Mouse (Mus musculus) midbrain, embryonic 11.5 days (tissue): Measurements from ENCODE around the gene Dst. TPM values are rescaled to one million over a fixed set of nuclear protein-coding genes. Genes with fewer than 3 reads are reported as not detected.

Source experiments
- ATAC-seq: fragments of 200-750 bp; cut with Nextera tagmentation; 2 replicates; pipeline ENCODE4 v1.8.0; 2017; ENCODE audit warnings: moderate TSS enrichment, moderate library complexity; ENCODE audit not compliant: low FRiP score
- DNase-seq: peaks from one replicate; pipeline ENCODE4 v3.0.0; 2015; ENCODE audit warnings: low spot score; ENCODE audit errors: missing footprints
- H3K27ac ChIP-seq: fragments of 300-500 bp; sonication (generic); 2 replicates; pipeline ENCODE4 v1.5.1; 2014; ENCODE audit warnings: low read depth, low read length
- H3K27me3 ChIP-seq: fragments of 300-500 bp; sonication (generic); 2 replicates; pipeline ENCODE4 v1.6.1; 2014; ENCODE audit warnings: mild to moderate bottlenecking, low read length, moderate library complexity, mixed read lengths; ENCODE audit not compliant: control insufficient read depth, insufficient read depth
- H3K36me3 ChIP-seq: fragments of 300-500 bp; sonication (generic); 2 replicates; pipeline ENCODE4 v1.6.1; 2014; ENCODE audit warnings: mild to moderate bottlenecking, low read length, moderate library complexity, mixed read lengths; ENCODE audit not compliant: control insufficient read depth, insufficient read depth
- H3K4me1 ChIP-seq: fragments of 300-500 bp; sonication (generic); 2 replicates; pipeline ENCODE4 v1.6.1; 2014; ENCODE audit warnings: low read length; ENCODE audit not compliant: control insufficient read depth, insufficient read depth
- H3K4me2 ChIP-seq: fragments of 300-500 bp; sonication (generic); 2 replicates; pipeline ENCODE4 v1.6.1; 2014; ENCODE audit warnings: mild to moderate bottlenecking, moderate library complexity
- H3K4me3 ChIP-seq: fragments of 300-500 bp; sonication (generic); 2 replicates; pipeline ENCODE4 v1.5.1; 2014; ENCODE audit warnings: low read depth, low read length
- H3K9ac ChIP-seq: fragments of 300-500 bp; sonication (generic); 2 replicates; pipeline ENCODE4 v1.6.1; 2014; ENCODE audit warnings: low read length
- H3K9me3 ChIP-seq: fragments of 300-500 bp; sonication (generic); 2 replicates; pipeline ENCODE4 v1.6.1; 2016; ENCODE audit warnings: low read length; ENCODE audit not compliant: control insufficient read depth
- WGBS: fragments of 180-500 bp; shearing (Covaris S2); extraction: QIAGEN DNeasy Blood & Tissue Kit; methylation state at CpG from one replicate; pipeline ENCODE4 v1.1.7; 2014; 5-methylcytosine and 5-hydroxymethylcytosine counted together
- polyA plus RNA-seq: library from polyadenylated mRNA; unstranded; fragments of >200 nt; fragmentation: Nextera tagmentation; extraction: Ambion mirVana; gene quantifications from 2 replicates; pipeline ENCODE4 v1.2.1, GENCODE M21; 2014

Dst gene
- polyA plus RNA-seq, 1 experiment from 2014 or later, result 33.3 TPM

GRCm38 (mm10) chr1:34167151-34168057 is 259.4 kb downstream of the Dst start:
- Histone ChIP-seq H3K9me3 (no peaks in the 10 kb centered on the region), H3K27me3 (no peaks in the 10 kb centered on the region), H3K4me3 (no peak overlapping the region), H3K4me2 (no peak overlapping the region), H3K27ac (no peak overlapping the region), H3K9ac (no peak overlapping the region), H3K4me1 (no peaks in the 10 kb centered on the region), H3K36me3 (peaks cover 4% of the 10 kb centered on the region; the same call in 1 of the 2 replicates)
- no peak for DNase-seq
- 91% methylated on average over 19 of the region's 19 CpGs for WGBS
- ATAC-seq, result no peak

- WGBS, result 91% methylated on average over 12 of the region's 12 CpGs
- no peak overlapping the region for H3K27ac ChIP-seq
- no peak for DNase-seq
- no peak for ATAC-seq
- H3K4me3 ChIP-seq, result no peak overlapping the region
- no peak overlapping the region for H3K9ac ChIP-seq
- H3K27me3 ChIP-seq, result no peaks in the 10 kb centered on the region
- H3K9me3 ChIP-seq, result no peaks in the 10 kb centered on the region
- H3K4me1 ChIP-seq, result no peaks in the 10 kb centered on the region
- H3K36me3 ChIP-seq, result peaks cover 4% of the 10 kb centered on the region; the same call in 1 of the 2 replicates
- no peak overlapping the region for H3K4me2 ChIP-seq
These were observed 261.1 kb downstream of the Dst start for GRCm38 (mm10) chr1:34169086-34169485.

- peaks cover 16% of the 10 kb centered on the region; the same call in 1 of the 2 replicates for H3K36me3 ChIP-seq
- no peak for DNase-seq
- H3K9ac ChIP-seq, result no peak overlapping the region
- WGBS, result 97% methylated on average over 15 of the region's 15 CpGs
- no peak overlapping the region for H3K4me3 ChIP-seq
- no peaks in the 10 kb centered on the region for H3K4me1 ChIP-seq
- H3K27me3 ChIP-seq, result no peaks in the 10 kb centered on the region
- no peaks in the 10 kb centered on the region for H3K9me3 ChIP-seq
- H3K27ac ChIP-seq, result no peak overlapping the region
- no peak for ATAC-seq
- no peak overlapping the region for H3K4me2 ChIP-seq
These were observed 266.5 kb downstream of the Dst start for GRCm38 (mm10) chr1:34174517-34174916.

GRCm38 (mm10) chr1:34174961-34175360 is 266.9 kb downstream of the Dst start:
- H3K4me2 ChIP-seq, result no peak overlapping the region
- no peaks in the 10 kb centered on the region for H3K4me1 ChIP-seq
- no peak overlapping the region for H3K4me3 ChIP-seq
- DNase-seq (no peak), ATAC-seq (no peak)
- H3K9me3 ChIP-seq, result no peaks in the 10 kb centered on the region
- no peaks in the 10 kb centered on the region for H3K27me3 ChIP-seq
- H3K9ac ChIP-seq, result no peak overlapping the region
- no peak overlapping the region for H3K27ac ChIP-seq
- peaks cover 16% of the 10 kb centered on the region; the same call in 1 of the 2 replicates for H3K36me3 ChIP-seq
- 90% methylated on average over 8 of the region's 8 CpGs for WGBS

GRCm38 (mm10) chr1:34178022-34178727 is 270.1 kb downstream of the Dst start:
- Histone ChIP-seq H3K9me3 (no peaks in the 10 kb centered on the region), H3K4me1 (peaks cover 7% of the 10 kb centered on the region), H3K9ac (no peak overlapping the region), H3K4me3 (no peak overlapping the region), H3K27ac (no peak overlapping the region), H3K36me3 (peaks cover 12% of the 10 kb centered on the region; the same call in 1 of the 2 replicates), H3K4me2 (no peak overlapping the region), H3K27me3 (no peaks in the 10 kb centered on the region)
- no peak for DNase-seq
- no peak for ATAC-seq
- WGBS, result 89% methylated on average over 41 of the region's 41 CpGs

GRCm38 (mm10) chr1:34179756-34180155 is 271.7 kb downstream of the Dst start:
- Histone ChIP-seq H3K4me2 (no peak overlapping the region), H3K27me3 (no peaks in the 10 kb centered on the region), H3K9ac (no peak overlapping the region), H3K4me3 (no peak overlapping the region), H3K4me1 (peaks cover 18% of the 10 kb centered on the region), H3K27ac (no peak overlapping the region), H3K36me3 (peaks cover 12% of the 10 kb centered on the region; the same call in 1 of the 2 replicates), H3K9me3 (no peaks in the 10 kb centered on the region)
- DNase-seq, result no peak
- 91% methylated on average over 19 of the region's 19 CpGs for WGBS
- ATAC-seq, result no peak

- Histone ChIP-seq H3K4me1 (peaks cover 18% of the 10 kb centered on the region), H3K4me3 (no peak overlapping the region), H3K4me2 (no peak overlapping the region), H3K36me3 (peaks cover 10% of the 10 kb centered on the region; the same call in 1 of the 2 replicates), H3K9me3 (no peaks in the 10 kb centered on the region), H3K27ac (peak overlapping the region; percentile 76), H3K27me3 (no peaks in the 10 kb centered on the region), H3K9ac (no peak overlapping the region)
- 60% methylated on average over 24 of the region's 24 CpGs for WGBS
- ATAC-seq (peak; percentile 90), DNase-seq (peak; percentile 86)
These were observed 274.6 kb downstream of the Dst start for GRCm38 (mm10) chr1:34182406-34183249.

GRCm38 (mm10) chr1:34183250-34183926 is 275.4 kb downstream of the Dst start:
- no peaks in the 10 kb centered on the region for H3K27me3 ChIP-seq
- H3K4me1 ChIP-seq, result peaks cover 18% of the 10 kb centered on the region
- peak; percentile 89 for DNase-seq
- no peak overlapping the region for H3K4me2 ChIP-seq
- WGBS, result 52% methylated on average over 12 of the region's 12 CpGs
- no peak overlapping the region for H3K4me3 ChIP-seq
- H3K9ac ChIP-seq, result no peak overlapping the region
- peak overlapping the region; percentile 76 for H3K27ac ChIP-seq
- ATAC-seq, result peak; percentile 76
- H3K9me3 ChIP-seq, result no peaks in the 10 kb centered on the region
- peaks cover 3% of the 10 kb centered on the region; the same call in 1 of the 2 replicates for H3K36me3 ChIP-seq
